Mouse (Mus musculus): ENCODE data around the gene Padi3.

- TF ChIP-seq CTCF (IDR thresholded peaks at IDR 0.05; ENCODE audit: control insufficient read depth, insufficient read depth, insufficient read length) (no peak), USF1 (IDR thresholded peaks at IDR 0.05; ENCODE audit: low read depth) (no peak), MYOD1 (IDR thresholded peaks at IDR 0.05; ENCODE audit: control insufficient read depth, insufficient read length, low read depth) (no peak)
Observed at GRCm38 (mm10) chr4:140796786-140797185, 13.7 kb downstream of the Padi3 start.

Data from C2C12 (cell line).